Mouse (Mus musculus) heart, adult 11 months (tissue): ENCODE measurements at regions not wholly inside any gene's neighbourhood (a gene's known extent, or its start where the extent isn't known, plus 50 kb on each side); places are given as distances from the start of the nearest gene placed in this dataset.

Experiments
- DNase-seq: peaks from one replicate; pipeline ENCODE4 v3.0.0; 2022

- DNase-seq = no peak
These were observed 54.8 kb downstream of the 1700122O11Rik start for GRCm38 (mm10) chr17:47983286-47983685.

- no peak for DNase-seq
These were observed 56.5 kb downstream of the 1700122O11Rik start for GRCm38 (mm10) chr17:47981556-47982027.

DNA sequence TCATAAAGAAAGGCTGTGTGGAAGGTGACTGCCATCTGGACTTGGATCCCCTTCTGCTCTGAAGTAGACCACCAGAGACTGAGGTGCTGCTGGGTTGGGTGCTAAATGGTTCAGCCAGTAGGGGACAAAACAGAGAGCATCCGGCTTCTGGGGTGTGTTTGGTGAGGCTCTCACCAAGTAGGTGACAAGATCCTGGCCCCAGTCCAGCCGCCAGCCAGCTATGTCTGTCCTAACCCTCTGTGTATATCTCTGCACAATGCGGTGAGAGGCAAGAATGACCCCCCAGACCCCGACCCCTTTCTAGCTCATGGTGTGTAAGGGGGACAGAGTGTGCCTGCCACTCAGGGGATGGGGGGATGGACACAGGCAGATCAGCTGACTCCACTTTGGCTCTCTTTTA lies 54.8 kb upstream of the Foxp4 start:
- DNase-seq = no peak

GRCm38 (mm10) chr17:47978404-47979030 lies 54.1 kb upstream of the Foxp4 start:
- DNase-seq = no peak

GRCm38 (mm10) chr17:47978001-47978400 lies 53.6 kb upstream of the Foxp4 start:
- no peak for DNase-seq

GRCm38 (mm10) chr17:47976999-47977357 lies 52.5 kb upstream of the Foxp4 start:
- DNase-seq = no peak

- peak; percentile 97 for DNase-seq
These were observed 51.9 kb upstream of the Foxp4 start for GRCm38 (mm10) chr17:47976061-47976998.

GRCm38 (mm10) chr17:47975281-47976060 lies 51.0 kb upstream of the Foxp4 start:
- DNase-seq = peak; percentile 92

GRCm38 (mm10) chr17:47974503-47974902 lies 50.1 kb upstream of the Foxp4 start:
- no peak for DNase-seq
